Mouse (Mus musculus) cerebellum, postnatal 25 days (tissue): ENCODE measurements around the gene Hoxa7.

ENCODE experiments used
- DNase-seq, 2 experiments: peaks; one replicate each; pipeline ENCODE4 v3.0.0; 2021; ENCODE audit warnings: mixed read lengths in 2 of 2

The Hoxa7 gene

DNA sequence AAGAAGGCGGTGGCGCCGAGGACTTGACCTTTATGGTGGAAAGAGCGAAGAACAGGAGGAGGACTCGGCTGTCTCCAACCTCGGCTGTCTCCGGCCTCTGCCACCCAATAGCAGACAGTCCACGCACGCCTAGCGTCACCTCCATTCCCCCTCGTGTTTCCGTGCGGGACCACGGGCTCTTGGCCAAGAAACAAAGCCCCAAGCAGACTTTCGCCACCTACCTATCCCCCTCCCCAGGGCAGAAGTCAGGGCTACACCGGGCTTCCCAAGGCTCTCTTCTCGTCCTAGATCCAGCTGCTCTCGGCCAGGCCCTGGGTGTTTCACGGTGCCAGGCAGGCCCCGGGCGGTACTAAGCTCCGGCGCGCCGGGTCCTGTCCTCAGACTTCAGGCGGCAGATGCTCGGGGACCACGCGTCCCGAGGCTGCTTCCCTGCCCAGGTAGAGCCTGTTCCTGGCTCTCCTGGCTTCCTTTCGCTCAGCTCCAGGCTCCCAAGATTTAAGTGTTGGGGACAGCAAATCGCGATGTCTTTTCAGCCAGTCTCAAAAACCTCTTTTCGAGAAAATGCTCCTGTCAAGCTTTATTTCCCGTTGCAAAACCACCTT lies 31.2 kb upstream of the Hoxa7 start:
- DNase-seq: no peak

DNA sequence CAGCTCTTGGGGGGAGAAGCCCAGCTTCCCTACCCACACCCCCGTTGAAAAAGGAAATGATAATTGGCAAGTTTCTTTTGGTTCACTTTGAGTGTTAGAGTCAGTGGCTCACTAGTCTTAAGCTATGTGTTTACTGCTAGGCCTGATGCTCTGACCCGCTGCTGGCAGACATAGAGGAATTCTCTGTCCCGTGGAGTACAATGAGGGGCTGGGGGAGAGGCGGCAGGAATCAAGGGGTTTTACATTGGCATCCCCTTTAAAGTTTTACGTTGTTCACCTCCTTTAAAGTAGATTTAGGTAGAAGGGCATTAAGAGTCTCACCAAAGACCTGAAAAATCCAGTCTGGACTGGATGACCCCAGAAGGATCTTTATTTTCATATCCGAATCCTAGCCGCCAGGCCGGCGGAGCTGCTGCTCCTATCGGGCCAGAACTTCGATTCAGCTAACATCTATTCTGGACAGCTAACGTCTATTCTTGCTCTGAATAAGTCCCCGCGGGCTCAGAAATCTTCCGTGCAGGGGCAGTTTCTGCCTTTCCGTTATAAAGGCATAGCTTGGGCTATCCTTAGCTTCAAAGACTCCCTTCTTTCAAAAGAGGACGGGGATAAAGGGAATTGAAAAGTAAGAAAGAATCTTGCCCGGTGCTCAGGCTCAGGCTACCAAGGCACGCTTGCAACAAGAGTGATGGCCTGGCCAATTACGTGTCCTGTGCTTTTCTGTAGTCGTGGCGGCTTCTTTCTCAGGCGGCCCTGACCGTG lies 30.5 kb upstream of the Hoxa7 start:
- DNase-seq: no peak

DNA sequence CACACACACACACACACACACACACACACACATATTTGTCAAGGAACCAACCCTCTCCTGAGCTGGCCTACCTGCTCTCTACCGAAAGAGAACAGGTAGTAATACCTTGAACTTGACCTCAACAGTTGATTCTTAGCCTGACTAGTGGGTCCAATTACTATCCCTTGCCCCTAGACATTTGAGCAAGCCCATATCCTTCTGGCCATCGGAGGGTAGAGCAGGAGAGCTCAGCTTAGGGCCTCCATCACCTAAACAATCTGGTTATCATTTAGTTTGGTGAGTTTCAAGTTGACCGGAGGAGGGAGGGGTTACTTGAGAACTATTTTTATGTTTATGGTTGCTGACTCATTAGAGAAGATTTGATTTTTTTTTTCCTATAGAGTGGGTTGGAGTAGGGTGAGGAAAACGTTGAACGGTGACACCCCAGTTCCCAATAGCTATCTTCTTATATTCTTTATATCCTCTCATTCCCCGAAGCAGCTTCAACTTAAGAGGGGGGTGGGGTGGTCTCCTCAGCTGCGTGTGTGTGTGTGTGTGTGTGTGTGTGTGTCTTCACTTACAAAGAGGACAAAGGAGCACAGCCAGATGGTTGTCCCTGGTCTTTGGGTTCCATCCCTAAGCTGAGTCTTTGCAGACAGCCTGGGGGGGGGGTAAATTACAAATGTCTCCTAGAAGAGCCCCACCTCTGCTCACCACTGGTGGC lies 29.7 kb upstream of the Hoxa7 start:
- no peak for DNase-seq

DNA sequence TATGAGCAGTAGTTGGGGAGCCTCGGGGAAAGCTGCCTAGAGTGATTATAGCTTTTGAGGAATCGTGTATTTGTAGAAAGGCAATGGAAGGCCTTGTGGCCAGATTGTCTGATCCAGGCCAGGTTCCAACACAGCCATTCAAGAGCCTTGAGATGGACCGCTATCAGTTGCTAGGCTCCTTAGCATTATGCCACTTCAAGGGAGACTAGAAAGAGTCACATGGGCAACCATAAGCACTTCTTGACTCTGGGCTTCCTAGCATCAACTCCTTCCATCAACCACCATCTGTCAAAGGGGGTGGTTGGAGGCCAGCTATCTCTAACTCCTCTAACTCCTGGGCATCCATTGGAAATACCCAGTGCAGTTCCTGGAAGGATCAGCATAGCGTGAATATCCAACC lies 28.2 kb upstream of the Hoxa7 start:
- DNase-seq: no peak

DNA sequence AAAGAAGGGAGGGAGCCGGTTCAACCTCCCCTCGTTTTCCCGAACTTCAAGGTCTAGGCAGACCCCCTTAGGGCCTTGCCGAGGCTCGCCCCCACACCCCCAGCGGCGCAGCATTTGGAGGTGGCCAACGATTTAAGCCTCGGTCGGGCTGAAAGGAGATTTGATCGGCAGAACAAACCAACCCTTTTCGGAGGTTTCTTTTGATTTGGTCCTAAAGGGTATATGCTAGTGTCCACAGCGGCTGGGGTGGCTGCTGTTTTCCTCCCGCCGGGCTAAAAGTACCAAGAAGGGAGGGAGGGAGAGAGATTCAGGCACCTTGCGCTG lies 27.7 kb upstream of the Hoxa7 start:
- DNase-seq: no peak

DNA sequence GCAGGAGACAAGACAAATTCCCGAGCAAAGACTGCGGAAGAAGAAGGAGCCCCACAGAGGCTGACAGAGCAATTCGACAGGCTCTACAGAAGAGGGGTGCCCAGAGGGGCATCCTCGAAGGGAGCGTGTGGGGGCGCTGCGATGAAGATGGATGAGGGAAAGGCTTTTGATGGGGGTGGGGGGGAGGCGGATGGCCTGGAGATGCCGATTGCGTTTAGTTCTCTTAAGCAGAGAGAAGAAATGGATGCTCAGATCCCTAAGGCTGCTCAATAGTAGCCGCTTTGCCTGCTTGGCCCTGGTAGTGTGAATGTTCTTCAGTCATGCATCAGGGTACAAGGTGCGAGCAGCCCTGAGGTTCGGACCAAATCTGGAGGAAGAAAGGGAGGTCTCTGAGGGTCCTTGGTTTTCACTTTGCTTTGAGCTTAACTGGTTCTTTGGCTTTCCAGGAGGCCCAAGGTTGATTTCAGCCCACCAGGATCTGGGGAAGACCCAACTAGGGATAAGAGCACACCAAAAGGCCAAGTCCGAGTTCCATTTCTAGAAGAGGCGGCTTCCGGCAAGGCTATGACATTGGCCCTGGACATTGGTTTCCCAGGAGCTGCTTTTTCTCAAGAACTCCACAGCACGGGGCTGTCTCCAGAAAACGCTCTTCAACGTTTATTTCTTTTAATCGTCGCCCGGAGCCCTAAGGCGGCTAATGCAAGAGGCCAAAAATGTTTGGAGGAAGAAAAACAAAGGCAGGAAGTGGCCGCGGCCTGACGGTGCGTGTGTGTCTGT lies 27.2 kb upstream of the Hoxa7 start:
- DNase-seq: no peak

DNA sequence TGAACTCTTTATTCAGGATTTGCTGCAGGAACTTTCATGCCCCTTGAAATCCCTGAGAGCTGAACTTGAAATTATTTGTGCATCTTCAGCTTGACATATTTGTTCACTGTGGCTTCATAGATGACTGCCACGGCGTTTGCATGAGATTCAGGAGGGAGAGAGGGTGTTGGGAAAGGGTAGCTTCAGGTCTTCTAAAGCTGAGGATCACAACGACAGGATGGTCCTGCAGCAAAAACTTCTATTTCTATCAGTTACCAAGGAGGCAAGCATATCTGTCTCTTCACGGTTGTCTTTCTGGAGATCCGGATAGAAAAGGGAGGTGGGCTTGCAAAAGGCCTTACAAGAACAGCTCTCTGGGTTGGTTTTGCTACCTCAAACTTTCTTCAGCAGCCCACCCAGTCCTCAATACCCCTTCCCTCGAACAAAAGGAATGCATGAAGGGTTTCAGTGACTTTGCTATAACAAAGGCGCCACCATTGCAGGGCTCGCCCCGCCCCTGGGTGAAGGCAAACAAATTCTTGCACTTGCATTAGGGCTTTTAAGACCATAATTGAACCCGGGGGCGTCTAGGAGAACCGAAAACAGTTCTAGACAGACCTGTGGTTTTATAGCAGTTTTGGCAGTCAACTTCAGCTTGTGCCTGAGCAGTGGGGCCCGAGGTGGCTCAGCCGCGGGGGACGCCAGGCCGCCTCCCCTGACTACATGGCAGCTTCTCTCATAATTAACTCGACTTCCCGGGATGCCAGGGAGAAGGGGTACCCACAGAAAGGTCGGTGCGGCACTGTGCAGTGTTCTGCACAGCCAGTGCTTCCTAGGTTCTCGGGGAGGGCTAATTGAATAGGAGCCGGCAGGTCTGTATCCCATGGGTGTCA lies 26.3 kb upstream of the Hoxa7 start:
- no peak for DNase-seq

DNA sequence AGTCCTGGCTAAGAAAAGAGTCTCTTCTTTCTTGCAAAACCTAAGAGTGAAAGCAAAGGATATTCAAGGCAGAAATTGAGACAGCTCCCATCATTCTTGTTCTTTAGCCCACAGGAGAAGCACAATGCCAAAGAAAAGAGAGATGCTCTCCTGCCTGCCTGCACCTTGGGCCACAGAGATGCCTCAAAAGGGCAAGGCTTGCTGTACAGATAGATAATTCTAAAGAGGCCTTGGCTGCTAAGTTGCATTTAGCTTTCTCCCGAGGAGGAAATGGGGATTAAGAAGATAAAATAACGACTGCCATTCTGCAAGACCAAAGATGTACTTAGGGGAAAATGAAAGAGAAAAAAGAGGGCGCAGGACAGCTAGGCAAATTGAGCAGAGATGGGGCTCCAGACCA lies 25.3 kb upstream of the Hoxa7 start:
- no peak for DNase-seq

DNA sequence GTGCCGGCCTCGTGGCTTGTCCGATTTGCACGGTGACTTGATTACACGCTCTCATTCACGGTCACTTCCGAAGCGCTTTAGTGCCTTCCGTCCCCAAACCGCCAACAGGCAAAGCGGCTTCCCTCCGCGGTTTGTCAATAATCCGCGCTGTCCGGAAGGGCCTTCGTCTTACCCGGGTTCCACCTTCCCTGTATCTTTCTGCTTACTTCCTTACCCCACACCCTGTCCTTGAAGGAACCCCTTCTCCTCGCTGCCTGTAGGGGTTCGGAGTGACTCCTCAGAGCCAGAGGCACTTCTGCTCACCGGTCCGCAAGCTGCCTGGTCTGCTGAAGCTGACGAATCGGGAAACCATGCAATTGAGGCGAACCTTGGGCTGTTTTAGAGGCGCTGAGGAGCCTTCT lies 24.7 kb upstream of the Hoxa7 start:
- no peak for DNase-seq

DNA sequence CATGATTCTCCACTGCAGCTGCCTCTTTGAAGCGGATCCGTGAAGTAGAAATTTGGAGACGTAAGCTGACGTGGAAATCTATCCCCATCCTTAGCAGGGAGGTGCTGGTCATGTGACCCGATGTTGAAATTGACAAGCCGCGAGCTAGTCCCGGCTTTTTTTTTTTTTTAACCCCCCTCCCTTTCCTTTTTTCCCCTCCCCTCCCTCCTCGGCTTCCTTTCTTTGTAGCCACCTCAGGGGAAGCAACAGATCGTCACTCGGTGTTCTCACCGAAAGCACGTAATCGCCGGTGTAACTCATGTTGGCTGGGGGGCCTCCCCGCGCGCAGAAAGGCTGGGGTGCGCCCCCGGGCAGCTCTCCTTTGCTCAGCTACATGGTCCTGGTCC lies 24.1 kb upstream of the Hoxa7 start, which contains the start of gene Hoxa11:
Gene Hoxa11 (minus strand): TSS at position 54 of the 386 bp plus-strand sequence.
- DNase-seq: no peak

DNA sequence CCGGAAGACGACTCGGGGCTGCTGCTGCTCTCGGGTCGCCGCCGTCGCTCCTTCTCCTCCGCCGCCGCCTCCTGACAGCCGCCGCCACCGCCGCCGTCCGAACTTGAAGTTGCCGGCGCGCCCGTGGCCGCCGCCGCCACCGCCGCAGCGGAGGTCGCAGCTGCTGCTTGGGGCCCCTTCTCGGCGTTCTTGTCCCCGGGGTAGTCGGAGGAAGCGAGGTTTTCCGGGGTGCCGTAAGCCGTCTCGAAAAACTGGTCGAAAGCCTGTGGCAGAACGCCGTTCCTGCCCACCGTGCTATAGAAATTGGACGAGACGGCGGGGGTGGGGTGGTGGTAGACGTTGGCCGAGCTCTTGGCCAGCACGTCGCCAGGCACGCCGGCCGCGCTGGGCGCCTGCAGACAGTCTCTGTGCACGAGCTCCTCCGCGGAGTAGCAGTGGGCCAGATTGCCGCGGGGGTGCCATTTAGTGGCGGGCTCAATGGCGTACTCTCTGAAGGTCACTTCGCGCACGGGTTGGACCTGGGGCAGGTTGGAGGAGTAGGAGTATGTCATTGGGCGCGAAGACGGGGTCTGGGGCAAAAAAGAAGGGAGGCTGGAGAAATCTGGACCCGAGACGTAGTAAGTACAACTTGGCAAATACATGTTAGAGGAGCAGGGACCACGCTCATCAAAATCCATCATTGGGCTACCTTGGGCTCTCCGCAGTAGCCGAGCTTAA lies 23.5 kb upstream of the Hoxa7 start:
- DNase-seq: no peak

DNA sequence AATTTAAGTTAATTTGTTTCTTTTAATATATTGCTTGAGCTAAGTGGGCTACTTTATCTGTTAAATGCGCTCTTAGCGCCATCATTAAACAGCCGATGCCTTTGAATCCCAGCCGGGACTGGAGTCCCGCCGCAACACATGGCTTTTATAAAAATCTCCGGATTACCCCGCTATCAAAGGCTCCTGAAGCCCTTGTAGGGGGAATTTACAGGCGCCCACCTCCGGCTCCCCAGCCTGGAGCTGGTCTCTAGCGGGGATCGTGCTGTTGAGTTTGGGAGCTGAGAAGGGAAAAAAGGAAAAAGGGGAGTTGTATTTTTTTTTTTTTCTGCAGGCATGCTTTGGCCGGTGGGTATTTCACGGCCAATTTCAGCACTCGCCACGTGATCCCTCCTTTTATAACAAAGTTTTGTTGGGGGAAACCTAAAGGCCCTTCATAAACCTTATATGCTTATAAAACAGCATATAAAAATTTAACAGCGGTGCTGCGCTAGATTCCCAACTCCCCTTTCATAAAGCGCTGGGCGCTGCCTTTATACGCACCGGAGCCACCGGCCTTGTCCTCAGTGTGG lies 22.9 kb upstream of the Hoxa7 start:
- DNase-seq: no peak

DNA sequence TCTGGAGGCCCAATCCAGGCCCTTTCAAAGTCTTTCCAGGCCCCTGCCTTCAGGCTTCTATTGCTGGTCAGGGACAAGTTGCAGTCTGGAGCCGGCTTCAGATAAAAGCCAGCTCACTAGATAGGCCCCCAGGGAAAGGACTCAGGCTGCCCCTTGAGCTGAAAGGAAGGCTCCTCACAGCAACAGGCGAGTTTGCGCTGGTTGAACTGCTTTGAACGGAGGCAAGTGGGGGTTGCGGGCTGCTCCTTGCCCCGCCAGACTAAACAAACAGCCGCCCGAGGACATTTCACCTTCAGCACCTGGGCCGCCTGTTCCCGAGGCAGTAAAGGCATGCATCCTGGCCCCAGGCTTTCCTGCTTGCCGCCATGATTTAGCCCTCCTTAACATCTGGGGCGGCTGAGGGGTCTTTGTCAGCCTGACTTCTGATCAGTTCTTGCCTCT lies 22.0 kb upstream of the Hoxa7 start:
- no peak for DNase-seq

DNA sequence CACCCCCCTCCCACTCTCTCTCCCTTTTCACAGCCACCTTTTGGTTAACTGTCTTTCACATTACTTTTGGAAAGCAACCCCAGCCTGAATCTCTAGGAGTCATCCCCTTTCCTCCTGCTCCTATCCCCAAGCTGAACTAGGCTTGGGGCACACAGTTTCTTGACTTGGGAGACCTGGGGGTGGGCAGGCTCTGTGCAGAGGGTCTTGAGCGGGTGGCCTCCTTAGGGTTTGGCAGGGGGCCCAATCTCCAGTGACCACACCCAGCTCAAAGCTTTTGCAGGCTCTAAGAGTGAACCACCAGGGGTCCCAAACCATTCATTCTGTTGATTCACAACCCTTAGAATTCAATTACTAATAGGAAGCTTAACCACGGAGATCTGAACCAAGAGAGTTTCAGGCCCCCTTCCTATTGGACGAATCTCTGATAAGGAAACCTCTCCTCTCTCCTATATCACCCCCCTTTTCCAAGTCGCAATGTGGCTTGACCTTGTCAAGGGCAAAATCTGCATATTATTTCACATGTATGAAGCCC lies 21.2 kb upstream of the Hoxa7 start:
- DNase-seq: no peak

DNA sequence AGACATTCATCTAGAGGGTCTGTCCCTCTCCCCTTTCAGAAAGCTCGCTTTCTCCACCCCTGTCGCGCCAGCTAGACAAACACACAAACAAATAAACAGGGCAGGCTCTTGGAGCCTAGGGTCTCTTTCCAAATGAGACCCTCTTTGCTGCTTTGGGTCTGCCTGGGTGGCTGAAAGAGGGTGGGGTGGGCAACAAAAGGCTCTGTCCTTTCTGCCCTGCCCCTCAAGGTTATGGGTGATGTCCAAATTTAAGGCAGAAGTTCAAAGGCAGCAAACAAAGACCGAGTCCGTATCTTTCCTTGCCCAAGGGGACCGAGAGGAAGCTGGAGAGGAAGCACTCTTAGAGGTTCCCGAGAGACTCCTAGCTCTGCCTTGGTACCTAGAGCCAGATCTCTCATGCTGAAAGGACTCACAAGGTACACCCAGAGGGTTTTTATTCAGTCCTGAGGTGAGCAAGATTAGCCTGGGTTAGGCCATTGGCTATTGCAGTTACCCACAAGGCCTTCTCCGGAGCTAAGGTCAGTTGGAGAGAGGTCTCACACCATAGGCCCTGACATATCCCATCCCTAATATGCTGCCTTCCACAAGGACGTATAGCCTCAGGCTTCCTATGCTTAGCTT lies 19.5 kb upstream of the Hoxa7 start:
- no peak for DNase-seq

DNA sequence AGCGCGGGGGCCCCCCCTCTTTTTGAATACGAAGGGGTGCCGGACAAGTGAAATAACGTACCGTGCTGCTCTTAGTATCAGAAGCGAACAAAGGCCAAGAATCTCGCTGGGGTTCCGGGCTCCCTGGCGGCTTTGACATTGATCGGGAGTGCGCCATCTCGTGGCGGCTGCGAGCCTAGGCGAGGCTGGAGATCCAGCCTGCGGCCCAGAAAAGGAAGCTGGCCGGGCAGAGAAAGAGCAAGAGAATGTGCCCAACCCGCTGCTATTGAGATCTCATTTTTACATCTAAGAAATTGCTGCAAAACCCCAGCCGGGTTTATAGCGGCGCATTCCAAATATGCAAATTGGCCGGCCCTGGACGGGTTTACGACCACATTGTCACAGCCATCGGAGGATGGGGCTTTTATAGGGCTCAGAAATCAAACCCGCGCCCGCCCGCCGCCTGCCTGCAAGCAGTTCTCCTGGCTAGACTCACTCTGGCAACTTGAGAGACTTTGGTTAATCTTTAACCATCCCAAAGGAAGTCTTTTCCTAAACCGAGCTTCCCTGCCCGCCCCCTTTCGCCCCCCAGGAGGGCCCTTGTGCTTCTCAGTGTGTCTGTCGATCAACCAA lies 18.8 kb upstream of the Hoxa7 start, which contains the start of gene Hoxa10:
Gene Hoxa10 (minus strand): TSS at position 466 of the 612 bp plus-strand sequence.
- DNase-seq: peak in 1 of 2 experiments; percentile 61

DNA sequence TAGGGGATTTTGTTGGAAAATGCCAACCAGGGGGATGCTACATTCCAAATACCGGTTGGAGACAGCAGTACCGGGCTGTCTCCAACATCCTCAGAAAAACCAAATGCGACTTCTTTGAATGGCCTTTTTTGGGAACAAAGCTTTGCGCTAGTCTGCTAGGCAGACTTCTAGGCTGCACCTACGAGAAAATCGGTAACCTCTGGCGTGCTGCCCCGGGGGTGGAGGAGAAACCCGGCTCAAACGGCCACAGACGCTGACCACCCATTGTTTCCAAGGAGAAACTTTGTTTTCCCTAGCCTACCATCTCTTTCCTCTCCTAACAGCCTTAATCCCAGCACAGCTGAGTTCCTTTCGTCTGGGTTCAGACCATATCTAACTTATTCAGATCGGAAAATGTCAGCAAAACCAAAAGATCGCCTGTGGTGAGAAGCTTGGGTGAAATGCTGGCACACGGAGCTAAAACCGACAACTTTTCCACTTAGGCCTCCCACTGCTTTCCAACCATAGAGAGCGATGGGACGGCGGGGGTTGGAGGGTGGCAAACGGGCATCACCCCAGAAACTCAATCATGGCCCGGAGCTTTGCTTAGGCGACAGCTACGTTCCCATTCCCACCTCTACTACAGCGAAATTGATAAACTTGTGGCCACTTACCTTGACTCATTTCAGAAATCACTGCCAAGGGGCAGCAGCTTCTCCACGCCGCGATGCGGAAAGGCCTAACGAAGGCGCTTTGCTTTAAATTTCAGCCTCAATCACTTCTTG lies 18.2 kb upstream of the Hoxa7 start:
- no peak for DNase-seq

DNA sequence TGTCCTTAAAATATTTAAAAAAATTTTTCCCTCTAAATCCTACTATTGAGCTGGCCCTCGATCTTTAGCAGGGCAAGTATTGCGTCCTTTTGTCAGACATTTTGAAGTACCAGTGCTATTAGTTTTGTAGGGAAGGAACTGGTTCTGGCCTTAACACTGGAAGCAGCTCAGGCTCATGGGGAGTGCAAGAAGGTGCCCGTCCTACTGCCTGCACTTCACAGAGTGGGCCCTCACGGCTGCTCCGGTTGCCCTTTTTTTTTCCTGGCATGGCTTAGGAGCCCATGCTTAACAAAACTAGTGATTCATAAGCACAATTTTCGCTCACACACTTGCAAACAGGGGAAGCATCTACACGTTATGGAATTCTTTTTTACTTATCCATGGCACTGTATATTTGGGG lies 17.3 kb upstream of the Hoxa7 start:
- DNase-seq: no peak

DNA sequence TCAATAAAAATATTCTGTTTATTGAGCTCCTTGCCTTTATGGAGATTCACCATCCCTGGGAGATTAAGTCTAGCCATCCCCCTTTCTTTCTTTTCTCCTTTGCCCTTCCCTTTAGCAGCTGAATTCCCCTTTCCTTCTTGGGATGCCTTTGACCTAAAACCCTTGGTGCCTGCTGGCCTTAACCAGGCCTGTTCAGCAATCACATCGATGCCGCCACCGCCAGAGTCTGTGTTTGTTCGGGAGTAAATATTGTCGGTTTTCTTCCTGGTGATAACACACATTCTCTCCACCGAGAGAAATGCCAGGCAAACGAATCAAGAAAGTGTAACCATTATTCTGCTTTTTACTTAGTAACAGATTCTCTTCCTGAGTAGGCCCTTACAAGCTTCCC lies 16.5 kb upstream of the Hoxa7 start:
- no peak for DNase-seq
